Mouse (Mus musculus) cerebellum, adult 9-11 months (tissue): ENCODE data around the gene Magt1.
A peak's percentile ranks its signal among the peaks of the same experiment; 100 is the strongest.
"Not testable (repeated sequence)": the region's sequence is repeated elsewhere in the genome, so short reads cannot be mapped to it uniquely, and the experiment has no call there.

Experiments
- DNase-seq: peaks from one replicate; pipeline ENCODE4 v3.0.0; 2022

The Magt1 gene

DNA sequence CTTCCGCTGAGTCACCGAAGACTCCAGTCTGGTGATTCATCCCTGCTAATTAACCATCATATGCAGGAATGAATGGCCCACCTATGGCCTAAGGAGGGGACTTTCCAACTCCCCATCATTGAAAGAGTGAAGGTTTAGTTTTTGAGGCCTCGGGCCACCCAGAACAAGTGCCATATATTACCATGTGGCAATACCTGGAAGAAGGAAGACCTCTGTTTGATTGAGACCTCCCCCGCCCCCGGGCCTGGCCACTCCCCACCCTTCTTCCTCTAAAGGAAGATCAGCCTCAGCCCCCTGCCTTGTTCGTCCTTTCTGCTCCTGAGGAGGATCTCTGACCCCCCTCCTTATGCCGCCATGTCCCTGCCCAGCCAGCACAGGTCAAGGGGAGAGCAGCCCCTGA lies 72.5 kb downstream of the Magt1 start:
- DNase-seq, result no peak

DNA sequence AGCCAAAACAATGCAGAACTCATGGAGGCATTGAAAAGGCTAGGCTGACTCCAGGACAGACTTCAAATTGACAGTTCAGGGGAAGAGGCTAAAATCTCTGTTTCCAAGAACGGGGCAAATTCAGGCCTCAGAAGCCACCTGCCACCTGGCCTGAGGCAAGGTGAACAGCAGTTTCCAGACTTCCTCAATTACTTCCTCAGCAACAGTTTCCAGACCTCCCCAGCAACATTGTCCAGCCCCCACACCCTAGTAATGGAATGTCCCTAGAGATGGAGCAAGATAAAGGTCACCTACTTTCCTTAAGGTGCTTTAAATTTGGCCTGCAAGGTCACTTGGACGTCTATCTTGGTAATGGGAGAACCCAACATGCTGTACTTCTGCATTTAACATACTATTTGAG lies 74.0 kb downstream of the Magt1 start:
- no peak for DNase-seq

DNA sequence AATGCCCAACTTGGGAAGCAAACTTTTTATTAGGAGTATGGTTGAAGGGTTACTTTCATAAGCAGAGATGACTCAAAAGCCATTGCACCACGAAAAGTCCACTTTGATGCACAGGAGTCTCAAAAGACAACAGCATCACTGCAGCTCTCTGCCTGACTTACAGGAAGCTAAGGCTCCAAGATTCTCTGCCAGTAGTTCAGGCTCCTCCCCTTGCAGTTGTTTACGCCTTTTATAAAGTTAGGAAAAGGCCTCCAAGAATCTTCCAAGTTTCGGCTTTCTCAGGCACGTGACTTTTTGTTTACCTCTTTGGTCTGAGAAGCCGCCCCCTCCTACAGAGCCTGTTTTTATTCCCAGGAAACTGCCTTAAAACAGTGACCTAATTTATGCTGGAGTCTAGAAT lies 77.4 kb downstream of the Magt1 start:
- DNase-seq, result no peak

DNA sequence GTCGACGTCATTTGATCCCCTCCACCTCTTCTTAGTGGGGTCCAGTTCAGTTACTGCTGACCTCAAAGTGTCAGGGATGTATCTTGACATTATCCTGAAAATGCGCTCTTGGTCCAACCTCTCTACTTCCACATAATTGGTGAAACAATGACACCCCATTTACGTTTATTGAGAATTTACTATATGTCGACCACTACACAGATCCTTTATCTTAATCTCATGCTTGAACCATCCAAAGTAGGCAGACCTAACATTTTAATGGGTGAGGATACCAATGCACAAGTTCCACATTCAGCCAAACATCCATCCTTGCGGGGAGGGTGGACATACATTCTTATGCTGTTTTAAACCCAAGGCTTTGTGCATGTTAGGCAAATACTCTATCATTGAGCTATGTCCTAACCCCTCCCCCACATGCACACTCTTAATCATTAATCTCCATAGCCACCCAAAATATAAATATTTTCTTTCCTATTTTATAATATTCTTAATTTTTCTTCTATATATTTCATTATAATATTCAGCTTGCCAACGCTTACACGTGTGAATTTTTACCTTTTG lies 82.1 kb downstream of the Magt1 start:
- DNase-seq, result no peak

DNA sequence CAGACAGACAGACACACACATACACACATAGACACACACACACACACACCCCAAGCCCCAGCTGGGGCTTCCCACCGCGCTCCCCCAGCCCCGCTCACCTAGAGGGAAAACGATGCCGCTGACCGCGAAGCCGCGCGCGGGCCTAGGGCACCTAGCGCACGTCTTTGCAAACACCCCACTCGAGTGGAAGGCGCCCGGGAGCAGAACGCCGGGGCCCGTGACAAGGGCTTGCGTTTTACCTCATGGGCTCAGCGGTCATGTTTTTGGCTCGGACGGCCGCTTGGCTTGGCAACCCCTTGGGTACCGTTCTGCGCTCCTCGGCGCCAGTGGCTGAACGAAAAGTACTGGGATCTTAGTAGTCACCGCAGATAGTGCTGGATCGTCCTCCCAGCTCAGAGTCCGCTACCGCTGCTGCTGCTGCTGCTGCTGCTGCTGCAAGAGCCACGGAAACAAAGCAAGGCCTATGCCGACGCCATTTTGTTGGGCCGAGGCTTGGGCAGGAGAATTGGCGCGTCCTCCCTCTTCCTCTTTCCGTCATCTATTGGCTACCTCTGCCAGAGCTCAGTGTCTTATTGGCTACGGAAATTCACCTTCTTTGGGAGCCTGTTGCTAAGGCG lies 82.7 kb downstream of the Magt1 start, which contains the start of gene Atrx:
Atrx (minus strand) TSS at position 543 of the 617 bp plus-strand sequence.
- DNase-seq, result peak; percentile 86

DNA sequence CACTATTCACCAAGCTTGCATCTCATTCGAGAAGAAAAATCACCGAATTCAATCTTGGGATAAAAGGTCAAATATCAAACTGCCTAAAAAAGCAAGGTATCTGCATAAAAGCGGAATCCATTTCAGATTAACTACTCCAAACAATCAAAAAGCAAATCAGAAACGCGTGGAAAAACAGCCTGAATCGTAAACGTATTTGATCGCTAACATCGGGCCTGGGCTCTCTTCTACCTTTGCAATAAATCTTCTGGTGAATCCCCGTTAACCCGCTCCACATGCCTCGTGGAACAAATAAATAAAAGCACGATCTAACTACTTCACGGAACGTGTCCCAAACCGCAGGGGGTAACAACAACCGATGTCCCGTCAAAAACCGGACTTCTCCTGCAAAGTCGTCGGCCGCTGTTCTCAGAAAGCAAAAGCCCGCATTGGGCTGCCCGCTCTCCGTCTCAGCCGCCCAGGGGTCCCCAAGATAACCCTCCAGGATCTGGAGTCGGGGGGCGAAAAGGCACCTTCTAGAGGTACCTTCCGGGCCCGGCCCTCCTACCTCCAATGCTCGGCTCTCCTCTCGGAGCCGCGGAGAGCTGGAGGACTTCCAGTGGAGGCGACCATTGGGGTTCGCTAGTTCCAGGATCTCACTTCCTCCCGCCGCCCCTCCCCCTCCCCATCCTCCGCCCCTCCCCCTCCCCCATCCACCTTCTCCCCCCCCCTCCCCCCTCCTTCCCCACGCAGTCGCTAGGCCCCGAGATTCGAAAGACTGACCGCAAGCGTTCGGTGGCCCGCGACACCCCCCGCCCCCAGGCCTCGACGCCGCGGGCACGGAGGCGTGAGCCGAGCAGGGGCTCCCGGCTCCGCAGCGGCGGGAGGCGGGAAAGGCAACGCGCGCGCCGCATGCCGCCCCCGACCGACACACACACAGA lies 83.5 kb downstream of the Magt1 start:
- peak; percentile 71 for DNase-seq

DNA sequence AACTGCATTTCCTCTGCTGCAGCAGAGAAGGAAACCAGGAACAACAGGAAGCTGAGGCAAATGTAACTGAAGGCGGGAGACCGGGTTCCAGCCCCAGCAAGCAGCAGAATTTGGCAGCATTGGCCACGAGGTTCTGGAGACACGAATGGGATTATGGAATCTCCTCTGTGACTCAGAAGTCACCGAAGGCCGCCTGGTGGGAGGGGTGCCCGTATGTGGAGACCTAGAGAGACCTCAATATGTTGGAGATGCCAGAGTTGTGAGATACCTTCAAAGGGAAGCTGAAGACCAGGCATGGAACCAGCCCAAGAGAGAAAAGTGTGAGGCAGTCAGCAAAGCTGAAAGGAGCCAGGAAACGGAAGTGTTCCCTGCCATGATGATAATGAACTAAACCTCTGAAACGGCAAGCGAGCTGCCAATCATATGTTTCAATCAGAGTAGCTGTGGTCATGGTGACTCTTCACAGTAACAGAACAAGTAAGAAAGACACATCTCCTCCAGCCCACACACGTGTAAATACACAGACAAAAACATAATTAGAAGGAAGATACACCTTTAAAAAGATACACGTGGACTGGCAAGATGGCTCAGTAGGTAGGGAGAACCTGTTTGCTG lies 85.5 kb downstream of the Magt1 start:
- peak; percentile 24 for DNase-seq

DNA sequence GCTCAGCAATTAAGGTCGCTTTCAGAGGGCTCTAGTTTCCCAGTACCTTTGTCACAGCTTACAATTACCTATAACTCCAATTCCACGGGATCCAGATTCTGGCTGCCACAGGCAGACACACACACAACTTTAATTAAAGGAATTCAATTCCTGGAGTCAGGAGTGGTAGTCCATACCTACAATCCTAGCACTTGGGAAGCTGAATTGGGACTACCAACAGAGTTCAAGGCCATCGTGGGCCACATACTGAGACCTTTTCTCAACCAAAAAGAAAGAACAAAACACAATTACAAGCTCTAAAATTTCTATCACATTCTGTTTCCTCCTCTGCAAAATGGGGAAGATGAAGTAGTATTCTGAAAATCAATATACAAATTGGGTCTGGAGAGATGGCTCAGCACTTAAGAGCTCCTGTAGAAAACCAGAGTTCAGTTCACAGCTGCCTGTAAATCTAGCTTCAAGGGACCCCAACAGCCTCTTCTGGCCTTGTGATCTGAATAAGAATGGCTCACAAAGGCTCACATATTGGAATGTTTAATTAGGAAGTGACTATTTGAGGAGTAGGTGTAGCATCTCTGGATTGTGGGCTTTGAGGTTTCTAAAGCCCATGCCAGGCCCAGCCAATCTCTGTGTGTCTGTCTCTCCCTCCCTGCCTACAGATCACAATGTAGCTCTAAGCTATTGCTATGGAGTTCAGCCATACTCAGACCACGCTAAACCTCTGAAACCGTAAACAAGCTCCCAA lies 87.2 kb downstream of the Magt1 start:
- DNase-seq, result no peak

DNA sequence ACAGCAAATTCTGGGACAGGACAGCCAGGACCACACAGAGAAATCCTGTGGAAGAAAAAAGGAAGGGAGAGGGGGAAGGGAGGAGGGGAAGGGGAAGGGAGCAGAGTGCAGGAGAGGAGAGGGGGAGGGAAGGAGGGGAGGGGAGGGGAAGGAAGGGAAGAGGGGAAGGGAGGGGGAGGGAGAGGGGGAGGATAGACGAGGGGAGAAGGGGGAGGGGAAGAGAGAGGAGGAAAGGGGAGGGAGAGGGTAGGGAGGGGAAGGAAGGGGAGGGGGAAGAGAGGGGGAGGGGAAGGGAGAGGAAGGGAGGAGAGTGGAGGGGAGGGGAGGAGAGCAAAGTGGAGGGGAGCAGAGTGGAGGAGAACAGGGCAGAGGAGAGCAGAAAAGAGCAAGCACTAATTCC lies 87.8 kb downstream of the Magt1 start:
- no peak for DNase-seq

DNA sequence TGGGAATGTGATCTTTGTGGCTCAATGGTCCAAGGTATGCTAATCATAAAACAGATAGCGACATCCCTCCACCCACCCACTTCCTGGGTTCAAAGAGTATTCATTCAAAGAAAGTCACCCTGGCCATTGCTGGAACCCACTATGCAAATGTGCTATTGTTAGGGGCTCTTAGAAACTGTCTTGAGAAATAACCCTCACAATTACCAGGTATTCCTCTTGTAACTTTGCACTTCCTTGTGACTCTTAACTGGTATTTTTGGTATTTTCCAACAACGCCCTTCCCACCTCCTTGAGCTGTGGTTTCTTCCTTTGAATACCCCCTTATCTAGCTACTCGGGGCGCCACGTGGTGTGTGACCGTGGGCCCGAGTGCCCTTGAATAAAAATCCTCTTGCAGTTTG lies 88.7 kb downstream of the Magt1 start:
- DNase-seq, result not testable (repeated sequence)

DNA sequence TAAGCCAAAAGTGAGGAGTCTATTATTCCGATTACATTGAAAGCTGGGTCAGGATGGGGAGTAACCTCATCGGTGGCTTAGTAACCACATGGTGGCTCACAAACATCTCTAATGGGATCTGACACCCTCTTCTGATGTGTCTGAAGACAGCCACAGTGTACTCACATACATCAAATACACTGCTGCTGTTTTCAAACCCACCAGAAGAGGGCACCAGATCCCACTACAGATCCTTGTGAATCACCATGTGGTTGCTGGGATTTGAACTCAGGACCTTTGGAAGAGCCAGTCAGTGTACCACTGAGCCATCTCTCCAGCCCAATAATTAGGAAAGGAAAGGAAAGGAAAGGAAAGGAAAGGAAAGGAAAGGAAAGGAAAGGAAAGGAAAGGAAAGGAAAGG lies 90.3 kb downstream of the Magt1 start:
- no peak for DNase-seq
